Mouse (Mus musculus) myocyte (in vitro differentiated cells): ENCODE data around the gene Adgrl1. TPM values are rescaled to one million over a fixed set of nuclear protein-coding genes. Genes with fewer than 3 reads are reported as not detected.
A peak's percentile ranks its signal among the peaks of the same experiment; 100 is the strongest.
"Not testable (repeated sequence)": the region's sequence is repeated elsewhere in the genome, so short reads cannot be mapped to it uniquely, and the experiment has no call there.

ENCODE experiments used
- H3K27me3 ChIP-seq: one replicate; pipeline ENCODE4 v1.6.1; 2011; ENCODE audit not compliant: control insufficient read depth, insufficient read depth, insufficient read length
- H3K36me3 ChIP-seq: one replicate; pipeline ENCODE4 v1.6.1; 2011; ENCODE audit not compliant: control insufficient read depth, insufficient read depth
- H3K4me2 ChIP-seq: one replicate; pipeline ENCODE4 v1.6.1; 2011; ENCODE audit warnings: low read depth, control low read depth
- H3K4me3 ChIP-seq: one replicate; pipeline ENCODE4 v1.5.1; 2011; ENCODE audit warnings: mild to moderate bottlenecking, control low read depth, moderate library complexity
- H3K79me2 ChIP-seq: one replicate; pipeline ENCODE4 v1.6.1; 2011; ENCODE audit not compliant: control insufficient read depth, insufficient read depth
- H3ac ChIP-seq: one replicate; pipeline ENCODE4 v1.6.1; 2011; ENCODE audit not compliant: control insufficient read depth, insufficient read length
- CEBPB ChIP-seq: IDR thresholded peaks from 2 replicates; pipeline ENCODE4 v1.6.1; 2011; ENCODE audit warnings: mild to moderate bottlenecking, moderate library complexity; ENCODE audit not compliant: poor library complexity, insufficient read depth, severe bottlenecking
- E2F4 ChIP-seq: IDR thresholded peaks from one replicate; pipeline ENCODE4 v1.6.1; 2011; ENCODE audit warnings: mild to moderate bottlenecking, control low read depth, moderate library complexity; ENCODE audit not compliant: insufficient read depth
- MAX ChIP-seq: IDR thresholded peaks from one replicate; pipeline ENCODE4 v1.6.1; 2011; ENCODE audit warnings: low read depth, mild to moderate bottlenecking, control low read depth
- MYOD1 ChIP-seq, 3 experiments: IDR thresholded peaks; one replicate each; pipeline ENCODE4 v1.6.1; 2011; ENCODE audit warnings: control low read depth in 2 of 3, low read depth in 2 of 3, mild to moderate bottlenecking in 2 of 3, moderate library complexity in 1 of 3; ENCODE audit not compliant: insufficient read length in 2 of 3, control insufficient read depth in 1 of 3
- MYOG ChIP-seq, 3 experiments: IDR thresholded peaks; one replicate each; pipeline ENCODE4 v1.6.1; 2011; ENCODE audit warnings: control low read depth in 2 of 3, low read depth in 2 of 3, mild to moderate bottlenecking in 2 of 3; ENCODE audit not compliant: insufficient read length in 2 of 3, control insufficient read depth in 1 of 3, insufficient read depth in 1 of 3
- POLR2A ChIP-seq: IDR thresholded peaks from one replicate; pipeline ENCODE4 v1.6.1; 2011; ENCODE audit warnings: low read depth, mild to moderate bottlenecking, control low read depth, moderate library complexity; ENCODE audit not compliant: insufficient read length
- POLR2AphosphoS2 ChIP-seq: IDR thresholded peaks from one replicate; pipeline ENCODE4 v1.6.1; 2011; ENCODE audit warnings: low read depth, control low read depth; ENCODE audit not compliant: insufficient read length
- REST ChIP-seq: IDR thresholded peaks from one replicate; pipeline ENCODE4 v1.6.1; 2011; ENCODE audit warnings: mild to moderate bottlenecking, control low read depth, moderate library complexity; ENCODE audit not compliant: insufficient read depth, insufficient read length
- SRF ChIP-seq: IDR thresholded peaks from one replicate; pipeline ENCODE4 v1.6.1; 2011; ENCODE audit warnings: low read depth; ENCODE audit not compliant: control insufficient read depth, insufficient read length
- TCF12 ChIP-seq: IDR thresholded peaks from one replicate; pipeline ENCODE4 v1.6.1; 2011; ENCODE audit warnings: mild to moderate bottlenecking, control low read depth; ENCODE audit not compliant: poor library complexity, insufficient read depth, severe bottlenecking
- TCF3 ChIP-seq: IDR thresholded peaks from one replicate; pipeline ENCODE4 v1.6.1; 2011; ENCODE audit warnings: low read depth, control low read depth; ENCODE audit not compliant: insufficient read length
- USF1 ChIP-seq: IDR thresholded peaks from one replicate; pipeline ENCODE4 v1.6.1; 2011; ENCODE audit warnings: low read depth, mild to moderate bottlenecking, control low read depth, moderate library complexity
- polyA plus RNA-seq: library from polyadenylated mRNA; unstranded; fragments of >200 nt; fragmentation: generic; extraction: Trizol; gene quantifications from one replicate; pipeline ENCODE4 v1.2.1, GENCODE M21; 2012; ENCODE audit warnings: missing spikeins

The Adgrl1 gene
- polyA plus RNA-seq, 1 experiment: 11.5 TPM

GRCm38 (mm10) chr8:83980845-83981244 is 80.9 kb downstream of the Adgrl1 start:
- no peak overlapping the region for H3ac ChIP-seq
- H3K4me2 ChIP-seq: no peak overlapping the region
- H3K27me3 ChIP-seq: no peaks in the 10 kb centered on the region
- no peak overlapping the region for H3K4me3 ChIP-seq
- TF ChIP-seq MYOD1 (IDR thresholded peaks at IDR 0.05; ENCODE audit: control insufficient read depth in 1 of 3, insufficient read length in 2 of 3, low read depth in 2 of 3): peak in 2 of 3 experiments; percentile 27 to 80
- peak in 2 of 3 experiments; percentile 73 to 91 for TF ChIP-seq MYOG (IDR thresholded peaks at IDR 0.05; ENCODE audit: control insufficient read depth in 1 of 3, insufficient read depth in 1 of 3, insufficient read length in 2 of 3, low read depth in 2 of 3)
- TF ChIP-seq MAX: no peak
- peaks cover 33% of the 10 kb centered on the region for H3K79me2 ChIP-seq
- H3K36me3 ChIP-seq: no peaks in the 10 kb centered on the region

DNA sequence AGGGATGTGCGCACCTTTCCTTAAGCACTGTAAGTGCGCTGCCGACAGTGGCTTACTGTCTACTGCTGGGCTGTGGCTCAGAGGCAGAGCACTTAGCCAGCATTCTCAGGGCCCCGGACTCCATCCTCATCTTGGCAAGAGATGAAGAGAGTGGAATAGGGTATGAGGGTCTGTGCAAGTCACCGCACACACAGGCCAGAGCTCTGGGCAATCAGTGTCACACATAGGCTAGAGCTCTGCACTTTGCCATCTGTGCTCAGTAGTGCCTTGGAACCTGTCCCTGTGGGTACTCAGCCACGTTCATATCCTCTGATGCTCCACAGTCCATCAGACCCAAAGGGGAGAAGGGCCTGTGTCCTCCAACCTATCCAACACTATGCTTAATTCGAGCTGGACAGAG is 81.6 kb downstream of the Adgrl1 start:
- Histone ChIP-seq H3K36me3 (no peaks in the 10 kb centered on the region), H3K4me2 (no peak overlapping the region), H3K79me2 (peaks cover 26% of the 10 kb centered on the region), H3K27me3 (no peaks in the 10 kb centered on the region), H3ac (no peak overlapping the region), H3K4me3 (no peak overlapping the region)
- TF ChIP-seq MAX (no peak), REST (no peak), CEBPB (no peak), POLR2AphosphoS2 (no peak), TCF12 (no peak), SRF (no peak), MYOD1 (IDR thresholded peaks at IDR 0.05; ENCODE audit: control insufficient read depth in 1 of 3, insufficient read length in 2 of 3, low read depth in 2 of 3) (no peak), POLR2A (no peak)

DNA sequence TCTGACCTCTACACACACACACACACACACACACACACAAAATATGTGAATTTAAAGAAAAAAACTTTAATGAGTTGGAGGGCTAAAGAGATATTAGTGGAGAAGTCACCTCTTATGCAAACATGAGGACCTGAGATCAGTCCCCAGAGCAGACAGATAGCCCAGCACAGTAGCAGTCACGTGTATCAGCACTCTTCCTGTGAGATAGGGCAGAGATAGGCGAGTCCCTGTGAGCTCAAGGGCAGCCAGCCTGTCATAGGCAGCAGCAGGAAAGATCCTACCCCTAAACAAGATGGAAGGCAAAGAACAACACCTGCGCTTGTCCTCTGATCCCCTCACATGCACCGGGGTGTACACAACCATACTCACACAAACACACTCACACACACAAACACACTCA is 82.5 kb downstream of the Adgrl1 start:
- Histone ChIP-seq H3K27me3 (no peaks in the 10 kb centered on the region), H3K79me2 (peaks cover 17% of the 10 kb centered on the region), H3ac (no peak overlapping the region), H3K4me2 (no peak overlapping the region), H3K4me3 (no peak overlapping the region), H3K36me3 (no peaks in the 10 kb centered on the region)
- TF ChIP-seq TCF12 (no peak), MYOD1 (IDR thresholded peaks at IDR 0.05; ENCODE audit: control insufficient read depth in 1 of 3, insufficient read length in 2 of 3, low read depth in 2 of 3) (no peak), POLR2A (no peak), USF1 (no peak), E2F4 (no peak), REST (no peak), TCF3 (no peak), SRF (no peak), MYOG (IDR thresholded peaks at IDR 0.05; ENCODE audit: control insufficient read depth in 1 of 3, insufficient read depth in 1 of 3, insufficient read length in 2 of 3, low read depth in 2 of 3) (no peak), CEBPB (no peak), MAX (no peak), POLR2AphosphoS2 (no peak)

GRCm38 (mm10) chr8:83983222-83983621 is 83.3 kb downstream of the Adgrl1 start:
- not testable (repeated sequence) for H3K36me3 ChIP-seq, H3K4me2 ChIP-seq, H3K79me2 ChIP-seq, H3K4me3 ChIP-seq, H3K27me3 ChIP-seq, H3ac ChIP-seq

GRCm38 (mm10) chr8:83989243-83989642 is 89.3 kb downstream of the Adgrl1 start:
- no peak for TF ChIP-seq SRF
- no peak for TF ChIP-seq POLR2AphosphoS2
- no peak for TF ChIP-seq TCF12
- TF ChIP-seq E2F4: no peak
- no peak for TF ChIP-seq REST
- no peak for TF ChIP-seq MYOG (IDR thresholded peaks at IDR 0.05; ENCODE audit: control insufficient read depth in 1 of 3, insufficient read depth in 1 of 3, insufficient read length in 2 of 3, low read depth in 2 of 3)
- TF ChIP-seq MAX: no peak
- no peak for TF ChIP-seq TCF3
- no peak for TF ChIP-seq POLR2A
- TF ChIP-seq MYOD1 (IDR thresholded peaks at IDR 0.05; ENCODE audit: control insufficient read depth in 1 of 3, insufficient read length in 2 of 3, low read depth in 2 of 3): no peak
- H3K36me3 ChIP-seq: peaks cover 25% of the 10 kb centered on the region

DNA sequence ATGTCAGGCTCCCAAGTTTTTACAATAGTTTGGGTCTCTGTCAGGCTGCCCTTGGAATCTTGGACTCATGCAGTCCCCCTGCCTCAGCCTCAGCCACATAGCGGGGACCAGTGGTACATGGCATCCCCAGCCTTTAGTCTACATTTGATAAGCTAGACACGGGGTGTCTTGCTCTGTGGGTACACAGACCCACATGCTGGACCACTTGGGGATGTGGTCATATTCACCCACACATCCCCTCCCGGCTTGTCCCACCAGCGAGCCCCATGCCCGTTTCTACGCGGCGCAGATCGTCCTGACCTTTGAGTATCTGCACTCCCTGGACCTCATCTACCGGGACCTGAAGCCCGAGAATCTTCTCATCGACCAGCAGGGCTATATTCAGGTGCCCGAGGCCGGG is 90.3 kb downstream of the Adgrl1 start:
- Histone ChIP-seq H3K27me3 (no peaks in the 10 kb centered on the region), H3K4me2 (no peak overlapping the region), H3K36me3 (peaks cover 25% of the 10 kb centered on the region), H3ac (no peak overlapping the region), H3K79me2 (no peaks in the 10 kb centered on the region), H3K4me3 (no peak overlapping the region)
- TF ChIP-seq E2F4: no peak
- TF ChIP-seq CEBPB: no peak
- no peak for TF ChIP-seq POLR2AphosphoS2
- TF ChIP-seq TCF12: no peak
- TF ChIP-seq USF1: no peak
- TF ChIP-seq MYOD1 (IDR thresholded peaks at IDR 0.05; ENCODE audit: control insufficient read depth in 1 of 3, insufficient read length in 2 of 3, low read depth in 2 of 3): no peak
- no peak for TF ChIP-seq TCF3
- TF ChIP-seq POLR2A: no peak
- TF ChIP-seq REST: no peak
- TF ChIP-seq SRF: no peak
- TF ChIP-seq MAX: no peak
- TF ChIP-seq MYOG (IDR thresholded peaks at IDR 0.05; ENCODE audit: control insufficient read depth in 1 of 3, insufficient read depth in 1 of 3, insufficient read length in 2 of 3, low read depth in 2 of 3): no peak

More at GRCm38 (mm10) chr8:83989243-83989642, 89.3 kb downstream of the Adgrl1 start:
- Histone ChIP-seq H3K4me3 (no peak overlapping the region), H3ac (no peak overlapping the region), H3K79me2 (no peaks in the 10 kb centered on the region), H3K4me2 (no peak overlapping the region), H3K27me3 (no peaks in the 10 kb centered on the region)
